Mouse (Mus musculus): ENCODE data around the gene Krtap27-1. TPM values are rescaled to one million over a fixed set of nuclear protein-coding genes. Genes with fewer than 3 reads are reported as not detected.

Gene Krtap27-1
- polyA plus RNA-seq, 1 experiment from 2014 or later = not detected

- Histone ChIP-seq H3K36me3 (no peaks in the 10 kb centered on the region), H3K27ac (no peak within 1 kb of the TSS), H3K9me3 (no peaks in the 10 kb centered on the region), H3K27me3 (ENCODE audit: insufficient read depth, poor library complexity, severe bottlenecking) (no peaks in the 10 kb centered on the region), H3K4me1 (replicated peaks) (peaks cover 9% of the 10 kb centered on the region), H3K4me3 (no peak within 1 kb of the TSS)
- 84% methylated on average over 10 of the region's 10 CpGs for WGBS
- no peak for DNase-seq (ENCODE audit: low spot score)
Measured at GRCm38 (mm10) chr16:88647358-88647846, 24.1 kb downstream of the Krtap27-1 start, which contains the start of gene Krtap26-1. Gene Krtap26-1 (minus strand): TSS chr16:88647796.

GRCm38 (mm10) chr16:88646366-88647111 is 24.9 kb downstream of the Krtap27-1 start:
- Histone ChIP-seq H3K27me3 (ENCODE audit: insufficient read depth, poor library complexity, severe bottlenecking) (no peaks in the 10 kb centered on the region), H3K4me1 (replicated peaks) (peaks cover 9% of the 10 kb centered on the region), H3K36me3 (no peaks in the 10 kb centered on the region), H3K9me3 (no peaks in the 10 kb centered on the region), H3K27ac (no peak overlapping the region), H3K4me3 (no peak overlapping the region)
- DNase-seq (ENCODE audit: low spot score) = no peak
- 85% methylated on average over 8 of the region's 8 CpGs for WGBS

DNA sequence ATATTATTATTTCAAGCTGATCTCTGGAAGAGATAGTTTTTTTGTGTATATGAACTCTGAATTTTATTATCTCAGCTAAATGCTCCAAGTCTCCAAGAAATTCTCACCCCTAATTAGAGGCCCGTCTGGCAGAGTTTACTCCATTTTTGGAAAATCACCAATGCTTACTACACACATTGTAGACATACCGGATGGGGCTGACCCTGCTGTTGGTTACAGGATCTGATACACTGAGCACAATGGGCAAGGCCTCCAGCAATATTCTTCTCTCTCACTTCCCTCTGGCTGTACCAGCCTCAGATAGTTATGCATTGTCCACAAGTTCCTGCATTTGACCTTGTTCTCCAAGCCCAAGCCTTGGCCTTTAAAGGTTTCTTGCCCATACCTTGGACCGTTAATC is 31.4 kb downstream of the Krtap27-1 start:
- H3K27ac ChIP-seq = no peak overlapping the region
- 89% methylated on average over 3 of the region's 3 CpGs for WGBS
- no peaks in the 10 kb centered on the region for H3K27me3 ChIP-seq (ENCODE audit: insufficient read depth, poor library complexity, severe bottlenecking)
- H3K36me3 ChIP-seq = no peaks in the 10 kb centered on the region
- no peaks in the 10 kb centered on the region for H3K9me3 ChIP-seq
- H3K4me1 ChIP-seq (replicated peaks) = no peaks in the 10 kb centered on the region
- no peak for DNase-seq (ENCODE audit: low spot score)
- H3K4me3 ChIP-seq = no peak overlapping the region

GRCm38 (mm10) chr16:88635142-88635541 is 36.3 kb downstream of the Krtap27-1 start:
- no peaks in the 10 kb centered on the region for H3K36me3 ChIP-seq
- WGBS = 59% methylated on average over 4 of the region's 4 CpGs
- H3K4me3 ChIP-seq = no peak overlapping the region
- peak; percentile 7 for DNase-seq (ENCODE audit: low spot score)
- no peaks in the 10 kb centered on the region for H3K9me3 ChIP-seq
- H3K27me3 ChIP-seq (ENCODE audit: insufficient read depth, poor library complexity, severe bottlenecking) = no peaks in the 10 kb centered on the region
- no peak overlapping the region for H3K27ac ChIP-seq
- 0 out of 2 replicates have a peak, but pooled peaks cover 2% of the 10 kb centered on the region for H3K4me1 ChIP-seq (replicated peaks)

DNA sequence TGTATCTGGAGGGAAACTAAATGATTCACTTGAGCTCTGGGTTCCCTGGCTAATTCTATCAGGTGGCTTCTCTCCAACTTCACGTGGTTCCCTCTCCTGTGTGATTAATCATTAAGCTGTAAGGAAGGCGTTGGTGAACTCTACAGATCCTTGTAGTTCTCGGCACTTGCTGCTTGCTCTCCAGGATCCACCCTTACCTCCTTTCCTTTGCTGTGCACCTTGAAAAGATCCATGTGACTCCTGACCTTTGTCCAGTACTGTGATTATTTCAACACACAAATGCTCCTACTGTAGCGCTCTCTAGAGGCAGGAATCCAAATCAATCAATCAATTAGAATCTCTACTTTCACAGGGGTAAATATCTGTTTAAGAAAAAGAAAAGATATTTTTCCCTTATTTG is 40.0 kb downstream of the Krtap27-1 start:
- Histone ChIP-seq H3K4me1 (replicated peaks) (0 out of 2 replicates have a peak, but pooled peaks cover 2% of the 10 kb centered on the region), H3K36me3 (no peaks in the 10 kb centered on the region), H3K27me3 (ENCODE audit: insufficient read depth, poor library complexity, severe bottlenecking) (no peaks in the 10 kb centered on the region), H3K4me3 (no peak overlapping the region), H3K9me3 (no peaks in the 10 kb centered on the region), H3K27ac (no peak overlapping the region)
- WGBS = 80% methylated on average over 4 of the region's 4 CpGs
- DNase-seq (ENCODE audit: low spot score) = no peak

- no peak for DNase-seq (ENCODE audit: low spot score)
- Histone ChIP-seq H3K4me3 (no peak within 1 kb of the TSS), H3K4me1 (replicated peaks) (no peaks in the 10 kb centered on the region), H3K9me3 (no peaks in the 10 kb centered on the region), H3K27ac (no peak within 1 kb of the TSS), H3K36me3 (no peaks in the 10 kb centered on the region), H3K27me3 (ENCODE audit: insufficient read depth, poor library complexity, severe bottlenecking) (no peaks in the 10 kb centered on the region)
- 93% methylated on average over 4 of the region's 4 CpGs for WGBS
Measured at GRCm38 (mm10) chr16:88627566-88627965, 43.9 kb downstream of the Krtap27-1 start, which contains the start of gene 2310079G19Rik. Gene 2310079G19Rik (minus strand): TSS chr16:88627666.

Other genes with a start within 250 kb of the Krtap27-1 start
- gene Cldn17, start 164.7 kb downstream of the Krtap27-1 start, polyA plus RNA-seq (2016; fragmentation: Nextera tagmentation; extraction: Ambion mirVana) = not detected in 2 replicates
- 1.3 and 2.3 TPM in 2 replicates for gene Cldn8, start 108.5 kb downstream of the Krtap27-1 start, polyA plus RNA-seq (2016; fragmentation: Nextera tagmentation; extraction: Ambion mirVana)
- gene Krtap24-1, start 59.4 kb downstream of the Krtap27-1 start, polyA plus RNA-seq (2016; fragmentation: Nextera tagmentation; extraction: Ambion mirVana) = not detected in 2 replicates
- gene 2310079G19Rik, start 44.0 kb downstream of the Krtap27-1 start, polyA plus RNA-seq (2016; fragmentation: Nextera tagmentation; extraction: Ambion mirVana) = not detected in 2 replicates
- not detected in 2 replicates for gene Krtap26-1, start 23.9 kb downstream of the Krtap27-1 start, polyA plus RNA-seq (2016; fragmentation: Nextera tagmentation; extraction: Ambion mirVana)
- not detected in 2 replicates for gene 2310061N02Rik, start 36.3 kb upstream of the Krtap27-1 start, polyA plus RNA-seq (2016; fragmentation: Nextera tagmentation; extraction: Ambion mirVana)
- not detected in 2 replicates for gene Krtap13-1, start 57.2 kb upstream of the Krtap27-1 start, polyA plus RNA-seq (2016; fragmentation: Nextera tagmentation; extraction: Ambion mirVana)
- gene Krtap13, start 80.0 kb upstream of the Krtap27-1 start, polyA plus RNA-seq (2016; fragmentation: Nextera tagmentation; extraction: Ambion mirVana) = not detected in 2 replicates
- not detected in 2 replicates for gene 2310034C09Rik, start 87.2 kb upstream of the Krtap27-1 start, polyA plus RNA-seq (2016; fragmentation: Nextera tagmentation; extraction: Ambion mirVana)
- gene 2310057N15Rik, start 102.5 kb upstream of the Krtap27-1 start, polyA plus RNA-seq (2016; fragmentation: Nextera tagmentation; extraction: Ambion mirVana) = not detected in 2 replicates
- gene Gm5965, start 106.2 kb upstream of the Krtap27-1 start, polyA plus RNA-seq (2016; fragmentation: Nextera tagmentation; extraction: Ambion mirVana) = not detected in 2 replicates
- gene Gm20741, start 140.5 kb upstream of the Krtap27-1 start, polyA plus RNA-seq (2016; fragmentation: Nextera tagmentation; extraction: Ambion mirVana) = not detected in 2 replicates
- not detected in 2 replicates for gene Krtap15, start 148.5 kb upstream of the Krtap27-1 start, polyA plus RNA-seq (2016; fragmentation: Nextera tagmentation; extraction: Ambion mirVana)
- not detected in 2 replicates for gene Krtap14, start 154.5 kb upstream of the Krtap27-1 start, polyA plus RNA-seq (2016; fragmentation: Nextera tagmentation; extraction: Ambion mirVana)
- not detected in 2 replicates for gene Krtap19-1, start 197.7 kb upstream of the Krtap27-1 start, polyA plus RNA-seq (2016; fragmentation: Nextera tagmentation; extraction: Ambion mirVana)
- not detected in 2 replicates for gene Krtap19-2, start 202.6 kb upstream of the Krtap27-1 start, polyA plus RNA-seq (2016; fragmentation: Nextera tagmentation; extraction: Ambion mirVana)
- gene Krtap19-3, start 206.4 kb upstream of the Krtap27-1 start, polyA plus RNA-seq (2016; fragmentation: Nextera tagmentation; extraction: Ambion mirVana) = not detected in 2 replicates
- not detected in 2 replicates for gene Krtap19-4, start 213.4 kb upstream of the Krtap27-1 start, polyA plus RNA-seq (2016; fragmentation: Nextera tagmentation; extraction: Ambion mirVana)
- gene Krtap19-5, start 224.8 kb upstream of the Krtap27-1 start, polyA plus RNA-seq (2016; fragmentation: Nextera tagmentation; extraction: Ambion mirVana) = not detected in 2 replicates

Measured in hindbrain, embryonic 10.5 days (tissue).